Mouse (Mus musculus) neural tube, embryonic 11.5 days (tissue): ENCODE measurements around the gene Npas3. TPM values are rescaled to one million over a fixed set of nuclear protein-coding genes. Genes with fewer than 3 reads are reported as not detected.

Source experiments
- ATAC-seq: fragments of 200-750 bp; cut with Nextera tagmentation; 2 replicates; pipeline ENCODE4 v1.8.0; 2017; ENCODE audit warnings: moderate number of reproducible peaks, mild to moderate bottlenecking, moderate TSS enrichment, moderate library complexity; ENCODE audit not compliant: insufficient read depth, low FRiP score, low TSS enrichment
- DNase-seq: peaks from one replicate; pipeline ENCODE4 v3.0.0-alpha.2; 2015; ENCODE audit warnings: low spot score
- H3K27ac ChIP-seq: fragments of 300-500 bp; sonication (generic); 2 replicates; pipeline ENCODE4 v1.5.1; 2014; ENCODE audit warnings: low read depth, mild to moderate bottlenecking, low read length
- H3K27me3 ChIP-seq: fragments of 300-500 bp; sonication (generic); 2 replicates; pipeline ENCODE4 v1.6.1; 2014; ENCODE audit warnings: mild to moderate bottlenecking, low read length, mixed read lengths; ENCODE audit not compliant: control insufficient read depth, insufficient read depth
- H3K36me3 ChIP-seq: fragments of 300-500 bp; sonication (generic); 2 replicates; pipeline ENCODE4 v1.6.1; 2014; ENCODE audit warnings: mild to moderate bottlenecking, low read length, moderate library complexity, mixed read lengths; ENCODE audit not compliant: control insufficient read depth, insufficient read depth
- H3K4me1 ChIP-seq: fragments of 300-500 bp; sonication (generic); 2 replicates; pipeline ENCODE4 v1.6.1; 2014; ENCODE audit warnings: low read length, mixed read lengths; ENCODE audit not compliant: control insufficient read depth, insufficient read depth
- H3K4me2 ChIP-seq: fragments of 300-500 bp; sonication (generic); 2 replicates; pipeline ENCODE4 v1.6.1; 2014; ENCODE audit warnings: low read depth, mild to moderate bottlenecking, moderate library complexity
- H3K4me3 ChIP-seq: fragments of 300-500 bp; sonication (generic); 2 replicates; pipeline ENCODE4 v1.5.1; 2014; ENCODE audit warnings: low read depth, low read length
- H3K9ac ChIP-seq: fragments of 300-500 bp; sonication (generic); 2 replicates; pipeline ENCODE4 v1.6.1; 2014; ENCODE audit warnings: mild to moderate bottlenecking, low read length
- H3K9me3 ChIP-seq: fragments of 300-500 bp; sonication (generic); 2 replicates; pipeline ENCODE4 v1.6.1; 2016; ENCODE audit warnings: low read length; ENCODE audit not compliant: control insufficient read depth
- WGBS: fragments of 180-500 bp; shearing (Covaris S2); extraction: QIAGEN DNeasy Blood & Tissue Kit; methylation state at CpG from one replicate; pipeline ENCODE4 v1.1.7; 2014; 5-methylcytosine and 5-hydroxymethylcytosine counted together
- polyA plus RNA-seq: library from polyadenylated mRNA; unstranded; fragments of >200 nt; fragmentation: Nextera tagmentation; extraction: Ambion mirVana; gene quantifications from 2 replicates; pipeline ENCODE4 v1.2.1, GENCODE M21; 2014

Npas3 gene
- polyA plus RNA-seq, 1 experiment from 2014 or later: 18.0 TPM

- no peak for ATAC-seq
Observed at GRCm38 (mm10) chr12:53992411-53992810, 743.9 kb downstream of the Npas3 start.

GRCm38 (mm10) chr12:53995710-53996109 is 747.2 kb downstream of the Npas3 start:
- Histone ChIP-seq H3K4me1 (no peaks in the 10 kb centered on the region), H3K4me3 (no peak overlapping the region), H3K27ac (no peak overlapping the region), H3K27me3 (no peaks in the 10 kb centered on the region), H3K9me3 (no peaks in the 10 kb centered on the region), H3K4me2 (no peak overlapping the region), H3K36me3 (no peaks in the 10 kb centered on the region), H3K9ac (no peak overlapping the region)
- WGBS: 78% methylated on average over 5 of the region's 5 CpGs
- ATAC-seq: no peak
- no peak for DNase-seq

More at GRCm38 (mm10) chr12:53992411-53992810, 743.9 kb downstream of the Npas3 start:
- H3K9ac ChIP-seq: no peak overlapping the region
- WGBS: 97% methylated on average over 6 of the region's 6 CpGs
- no peaks in the 10 kb centered on the region for H3K36me3 ChIP-seq
- H3K4me3 ChIP-seq: no peak overlapping the region
- no peak overlapping the region for H3K27ac ChIP-seq
- H3K4me2 ChIP-seq: no peak overlapping the region
- H3K27me3 ChIP-seq: no peaks in the 10 kb centered on the region
- H3K4me1 ChIP-seq: peaks cover 9% of the 10 kb centered on the region
- DNase-seq: no peak
- no peaks in the 10 kb centered on the region for H3K9me3 ChIP-seq

- Histone ChIP-seq H3K9ac (no peak overlapping the region), H3K9me3 (no peaks in the 10 kb centered on the region), H3K4me2 (no peak overlapping the region), H3K27me3 (no peaks in the 10 kb centered on the region), H3K4me1 (no peaks in the 10 kb centered on the region), H3K4me3 (no peak overlapping the region), H3K27ac (no peak overlapping the region), H3K36me3 (no peaks in the 10 kb centered on the region)
- DNase-seq: no peak
- 84% methylated on average over 3 of the region's 3 CpGs for WGBS
- no peak for ATAC-seq
Observed at GRCm38 (mm10) chr12:53997141-53997540, 748.7 kb downstream of the Npas3 start.

GRCm38 (mm10) chr12:53999647-54000637 is 751.5 kb downstream of the Npas3 start:
- Histone ChIP-seq H3K4me1 (no peaks in the 10 kb centered on the region), H3K4me2 (no peak overlapping the region), H3K9ac (no peak overlapping the region), H3K4me3 (no peak overlapping the region), H3K9me3 (no peaks in the 10 kb centered on the region), H3K27ac (no peak overlapping the region), H3K27me3 (no peaks in the 10 kb centered on the region), H3K36me3 (no peaks in the 10 kb centered on the region)
- WGBS: 55% methylated on average over 15 of the region's 15 CpGs
- no peak for ATAC-seq
- no peak for DNase-seq

- no peak for DNase-seq
- no peak for ATAC-seq
- 75% methylated on average over 4 of the region's 4 CpGs for WGBS
Observed at GRCm38 (mm10) chr12:54002496-54002895, 754.0 kb downstream of the Npas3 start.

GRCm38 (mm10) chr12:54004606-54005005 is 756.1 kb downstream of the Npas3 start:
- H3K4me2 ChIP-seq: no peak overlapping the region
- no peak overlapping the region for H3K4me3 ChIP-seq
- no peaks in the 10 kb centered on the region for H3K36me3 ChIP-seq
- H3K27me3 ChIP-seq: no peaks in the 10 kb centered on the region
- no peaks in the 10 kb centered on the region for H3K4me1 ChIP-seq
- H3K9ac ChIP-seq: no peak overlapping the region
- H3K9me3 ChIP-seq: no peaks in the 10 kb centered on the region
- no peak for ATAC-seq
- DNase-seq: no peak
- WGBS: 57% methylated on average over 8 of the region's 8 CpGs
- no peak overlapping the region for H3K27ac ChIP-seq

More at GRCm38 (mm10) chr12:54002496-54002895, 754.0 kb downstream of the Npas3 start:
- no peak overlapping the region for H3K9ac ChIP-seq
- H3K36me3 ChIP-seq: no peaks in the 10 kb centered on the region
- H3K27ac ChIP-seq: no peak overlapping the region
- H3K4me3 ChIP-seq: no peak overlapping the region
- H3K9me3 ChIP-seq: no peaks in the 10 kb centered on the region
- no peaks in the 10 kb centered on the region for H3K27me3 ChIP-seq
- no peaks in the 10 kb centered on the region for H3K4me1 ChIP-seq
- H3K4me2 ChIP-seq: no peak overlapping the region

- no peaks in the 10 kb centered on the region for H3K4me1 ChIP-seq
- no peaks in the 10 kb centered on the region for H3K9me3 ChIP-seq
- no peak overlapping the region for H3K9ac ChIP-seq
- H3K27ac ChIP-seq: no peak overlapping the region
- no peaks in the 10 kb centered on the region for H3K27me3 ChIP-seq
- H3K4me2 ChIP-seq: no peak overlapping the region
- 84% methylated on average over 4 of the region's 4 CpGs for WGBS
- H3K36me3 ChIP-seq: no peaks in the 10 kb centered on the region
- H3K4me3 ChIP-seq: no peak overlapping the region
- DNase-seq (no peak), ATAC-seq (no peak)
Observed at GRCm38 (mm10) chr12:54005546-54005945, 757.1 kb downstream of the Npas3 start.

- Histone ChIP-seq H3K27me3 (no peaks in the 10 kb centered on the region), H3K4me3 (no peak overlapping the region), H3K36me3 (no peaks in the 10 kb centered on the region), H3K9me3 (no peaks in the 10 kb centered on the region), H3K27ac (no peak overlapping the region), H3K9ac (no peak overlapping the region), H3K4me2 (no peak overlapping the region), H3K4me1 (no peaks in the 10 kb centered on the region)
- DNase-seq (no peak), ATAC-seq (no peak)
Observed at GRCm38 (mm10) chr12:54015304-54015703, 766.8 kb downstream of the Npas3 start.

- WGBS: 94% methylated on average over 8 of the region's 8 CpGs
- no peaks in the 10 kb centered on the region for H3K9me3 ChIP-seq
- no peak overlapping the region for H3K4me2 ChIP-seq
- DNase-seq: no peak
- no peaks in the 10 kb centered on the region for H3K36me3 ChIP-seq
- ATAC-seq: no peak
- H3K9ac ChIP-seq: no peak overlapping the region
- no peaks in the 10 kb centered on the region for H3K27me3 ChIP-seq
- H3K4me3 ChIP-seq: no peak overlapping the region
- no peaks in the 10 kb centered on the region for H3K4me1 ChIP-seq
- H3K27ac ChIP-seq: no peak overlapping the region
Observed at GRCm38 (mm10) chr12:54017949-54018348, 769.5 kb downstream of the Npas3 start.
